Mouse (Mus musculus) embryonic fibroblast, embryonic 13.5 days (primary cell): ENCODE data around the gene Rem2. TPM values are rescaled to one million over a fixed set of nuclear protein-coding genes. Genes with fewer than 3 reads are reported as not detected.

Experiments used
- H3K27ac ChIP-seq: 2 replicates; pipeline ENCODE4 v1.5.1; 2012; ENCODE audit warnings: low read length, control low read depth, inconsistent platforms; ENCODE audit not compliant: insufficient read depth
- H3K4me1 ChIP-seq: 2 replicates; pipeline ENCODE4 v1.6.1; 2011; ENCODE audit warnings: low read length; ENCODE audit not compliant: control insufficient read depth, insufficient read depth
- H3K4me3 ChIP-seq: 2 replicates; pipeline ENCODE4 v1.5.1; 2011; ENCODE audit warnings: mild to moderate bottlenecking, control low read depth, low read length; ENCODE audit not compliant: insufficient read depth
- CTCF ChIP-seq: IDR thresholded peaks from 2 replicates; pipeline ENCODE4 v1.5.1; 2011; ENCODE audit warnings: mild to moderate bottlenecking, control low read depth, low read length, moderate library complexity, borderline replicate concordance; ENCODE audit not compliant: insufficient read depth
- POLR2A ChIP-seq: IDR thresholded peaks from 2 replicates; pipeline ENCODE4 v1.6.1; 2011; ENCODE audit warnings: low read depth, mild to moderate bottlenecking, control low read depth, low read length, moderate library complexity
- polyA plus RNA-seq: library from polyadenylated mRNA; stranded (reverse); fragments of >200 nt; gene quantifications from 2 replicates; pipeline ENCODE4 v1.2.4, GENCODE M21; 2011; ENCODE audit warnings: low read depth; ENCODE audit not compliant: missing spikeins, insufficient read length

Rem2 gene
- polyA plus RNA-seq, 1 experiment = not detected

- peak overlapping the region; percentile 91 for H3K27ac ChIP-seq
- H3K4me3 ChIP-seq = no peak overlapping the region
- peaks cover 27% of the 10 kb centered on the region for H3K4me1 ChIP-seq
- no peak for TF ChIP-seq CTCF
- TF ChIP-seq POLR2A = peak; percentile 23; the same call in 1 of the 2 replicates
Observed at GRCm38 (mm10) chr14:54443712-54444618, 31.9 kb upstream of the Rem2 start.

GRCm38 (mm10) chr14:54445476-54445875, 30.4 kb upstream of the Rem2 start:
- H3K27ac ChIP-seq = peak overlapping the region; percentile 59

GRCm38 (mm10) chr14:54453566-54453965, 22.3 kb upstream of the Rem2 start:
- Histone ChIP-seq H3K4me1 (peaks cover 5% of the 10 kb centered on the region; the same call in 1 of the 2 replicates), H3K4me3 (no peak overlapping the region), H3K27ac (no peak overlapping the region)
- TF ChIP-seq CTCF = no peak

More at GRCm38 (mm10) chr14:54445476-54445875, 30.4 kb upstream of the Rem2 start:
- no peak overlapping the region for H3K4me3 ChIP-seq
- TF ChIP-seq CTCF = no peak
- TF ChIP-seq POLR2A = no peak
- H3K4me1 ChIP-seq = peaks cover 27% of the 10 kb centered on the region

GRCm38 (mm10) chr14:54454669-54455528, 21.0 kb upstream of the Rem2 start:
- H3K4me3 ChIP-seq = no peak overlapping the region
- TF ChIP-seq POLR2A (no peak), CTCF (no peak)
- H3K27ac ChIP-seq = no peak overlapping the region
- peaks cover 5% of the 10 kb centered on the region; the same call in 1 of the 2 replicates for H3K4me1 ChIP-seq

- H3K4me1 ChIP-seq = peaks cover 5% of the 10 kb centered on the region; the same call in 1 of the 2 replicates
- no peak overlapping the region for H3K27ac ChIP-seq
- H3K4me3 ChIP-seq = no peak overlapping the region
- TF ChIP-seq POLR2A (no peak), CTCF (no peak)
Observed at GRCm38 (mm10) chr14:54457907-54458569, 17.9 kb upstream of the Rem2 start.

GRCm38 (mm10) chr14:54462146-54462545, 13.8 kb upstream of the Rem2 start:
- TF ChIP-seq POLR2A = no peak
- TF ChIP-seq CTCF = no peak
- Histone ChIP-seq H3K4me1 (no peaks in the 10 kb centered on the region), H3K4me3 (no peak overlapping the region), H3K27ac (no peak overlapping the region)

- TF ChIP-seq CTCF (no peak), POLR2A (no peak)
- H3K4me3 ChIP-seq = peak overlapping the region; percentile 75
- H3K27ac ChIP-seq = peak overlapping the region; percentile 30
- no peaks in the 10 kb centered on the region for H3K4me1 ChIP-seq
Observed at GRCm38 (mm10) chr14:54463108-54463958, 12.6 kb upstream of the Rem2 start.

GRCm38 (mm10) chr14:54463959-54464292, 12.0 kb upstream of the Rem2 start, which contains the start of gene Lrp10:
TSS of gene Lrp10 (plus strand) at chr14:54464137.
- Histone ChIP-seq H3K4me1 (no peaks in the 10 kb centered on the region), H3K27ac (peak within 1 kb of the TSS; percentile 30), H3K4me3 (peak within 1 kb of the TSS; percentile 75)
- TF ChIP-seq POLR2A (peak; percentile 53; the same call in 1 of the 2 replicates), CTCF (no peak)
